Mouse (Mus musculus): ENCODE measurements around the gene Trp53inp2.

DNA sequence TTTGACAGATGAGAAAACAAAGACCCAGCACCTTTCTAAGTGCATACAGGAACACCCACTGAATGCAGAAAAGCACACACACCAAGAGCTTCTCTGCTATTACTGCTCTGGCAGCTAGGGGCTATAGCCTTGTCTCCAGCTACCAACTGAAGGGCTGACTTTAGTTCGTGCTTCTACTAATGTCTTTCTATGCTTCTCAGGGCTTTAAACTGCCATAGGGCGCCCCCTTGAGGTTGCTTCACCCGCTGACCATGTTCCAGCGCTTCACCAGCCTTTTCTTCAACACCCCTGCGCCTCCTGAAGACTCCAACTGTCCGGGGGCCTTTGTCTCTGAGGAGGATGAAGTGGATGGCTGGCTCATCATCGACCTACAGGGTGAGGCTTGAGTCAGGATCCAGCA lies 4.2 kb downstream of the Trp53inp2 start:
- TF ChIP-seq CTCF (IDR thresholded peaks at IDR 0.05; ENCODE audit: low read depth) (peak; percentile 85), EP300 (IDR thresholded peaks at IDR 0.05; ENCODE audit: low read depth) (no peak)
